Mouse (Mus musculus) pancreas, adult 10 weeks (tissue): ENCODE data around the gene Epsti1. TPM values are rescaled to one million over a fixed set of nuclear protein-coding genes. Genes with fewer than 3 reads are reported as not detected.

ENCODE experiments used
- polyA plus RNA-seq: library from polyadenylated mRNA; stranded (reverse); fragments of 350-450 nt; fragmentation: Illumina TruSeq; extraction: RNeasy Lipid Tissue Mini Kit (QIAGEN cat#74804); gene quantifications from one replicate; pipeline ENCODE4 v1.2.3, GENCODE M21; 2015; ENCODE audit warnings: low read depth, low replicate concordance; ENCODE audit not compliant: insufficient read depth

Gene Epsti1
- polyA plus RNA-seq: 1.5 TPM

GRCm38 (mm10) chr14:77904171-77904762, at the start of gene Epsti1:
TSS of gene Epsti1 (plus strand) at chr14:77904239.

GRCm38 (mm10) chr14:77874304-77875241, 29.5 kb upstream of the Epsti1 start, which contains the start of gene Dnajc15:
TSS of gene Dnajc15 (minus strand) at chr14:77875125.

Other genes starting within 250 kb of the Epsti1 start
- gene Dnajc15, start 29.1 kb upstream of the Epsti1 start, polyA plus RNA-seq: 17.4 TPM
- not detected for gene Fam216b, start 184.8 kb downstream of the Epsti1 start, polyA plus RNA-seq